Mouse (Mus musculus): ENCODE measurements at regions not wholly inside any gene's neighbourhood (a gene's known extent, or its start where the extent isn't known, plus 50 kb on each side); places are given as distances from the start of the nearest gene placed in this dataset.

DNA sequence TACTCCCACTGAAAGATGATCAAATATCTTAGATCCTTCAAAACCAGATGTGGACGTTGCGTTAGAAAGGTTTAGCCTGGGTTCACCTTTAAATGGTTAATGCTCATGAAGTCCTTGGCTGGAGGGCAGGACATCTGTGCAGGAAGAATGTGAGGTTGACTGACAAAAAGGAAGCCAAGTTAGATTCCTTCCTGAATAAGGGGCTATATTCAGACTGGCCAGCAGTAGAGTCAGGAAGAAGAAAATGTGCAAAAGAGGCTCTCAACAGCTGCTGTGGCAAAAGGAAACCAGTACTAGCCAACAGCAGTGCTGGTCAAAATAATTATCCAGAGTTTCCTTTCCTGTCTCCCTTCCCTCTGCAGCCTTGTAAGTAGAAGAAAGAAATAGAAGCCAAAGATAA, 582.0 kb upstream of the Marcks start:
- no peak for DNase-seq (ENCODE audit: low read depth, low spot score)

- no peak for DNase-seq (ENCODE audit: low read depth, low spot score)
Observed at GRCm38 (mm10) chr10:37716946-37717345, 578.2 kb upstream of the Marcks start.

DNA sequence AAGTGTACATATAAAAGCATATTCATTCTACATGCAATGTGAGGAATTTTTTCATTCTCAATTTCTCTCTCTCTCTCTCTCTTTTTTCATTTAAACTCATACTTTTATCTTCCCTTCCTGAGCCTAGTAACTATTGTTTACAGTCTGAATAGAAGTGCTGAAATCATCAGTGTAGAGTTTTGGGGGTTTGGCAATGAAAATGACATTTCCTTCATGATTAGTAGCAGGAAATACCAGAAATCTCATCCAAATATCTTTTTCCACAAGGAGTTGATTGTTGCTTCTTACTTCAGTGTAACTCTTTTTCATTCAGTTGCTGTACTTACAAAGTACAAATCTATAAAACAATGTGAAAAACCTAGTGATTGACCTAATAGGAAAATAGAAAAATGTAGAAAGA, 572.7 kb upstream of the Marcks start:
- DNase-seq (ENCODE audit: low read depth, low spot score) = no peak

GRCm38 (mm10) chr10:37694041-37694690, 555.4 kb upstream of the Marcks start:
- DNase-seq (ENCODE audit: low read depth, low spot score) = no peak

GRCm38 (mm10) chr10:37692851-37693250, 554.1 kb upstream of the Marcks start:
- DNase-seq (ENCODE audit: low read depth, low spot score) = no peak

- DNase-seq (ENCODE audit: low read depth, low spot score) = no peak
Observed at GRCm38 (mm10) chr10:37691939-37692338, 553.2 kb upstream of the Marcks start.

- DNase-seq (ENCODE audit: low read depth, low spot score) = no peak
Observed at GRCm38 (mm10) chr10:37683101-37683500, 544.4 kb upstream of the Marcks start.

- DNase-seq (ENCODE audit: low read depth, low spot score) = no peak
Observed at GRCm38 (mm10) chr10:37680601-37681000, 541.9 kb upstream of the Marcks start.

DNA sequence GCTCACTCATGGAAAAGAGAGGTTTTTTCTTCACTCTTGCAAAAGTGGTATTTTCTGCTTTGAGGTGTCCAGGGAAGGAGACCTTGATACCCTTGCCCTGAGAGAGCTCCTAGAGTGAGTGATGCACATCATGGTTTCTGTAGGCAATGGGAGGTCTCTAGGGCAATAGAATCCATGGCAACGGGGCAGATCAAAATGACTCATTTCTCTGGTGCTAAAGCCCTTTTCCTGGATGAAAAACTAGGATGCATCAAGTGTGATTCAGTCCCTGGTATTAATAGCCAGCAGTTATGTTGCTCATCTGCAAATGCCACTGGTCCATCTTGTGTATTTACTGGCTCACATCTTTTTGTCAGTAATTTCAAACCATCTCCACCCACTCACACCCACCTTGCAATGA, 539.1 kb upstream of the Marcks start:
- DNase-seq (ENCODE audit: low read depth, low spot score) = no peak

DNA sequence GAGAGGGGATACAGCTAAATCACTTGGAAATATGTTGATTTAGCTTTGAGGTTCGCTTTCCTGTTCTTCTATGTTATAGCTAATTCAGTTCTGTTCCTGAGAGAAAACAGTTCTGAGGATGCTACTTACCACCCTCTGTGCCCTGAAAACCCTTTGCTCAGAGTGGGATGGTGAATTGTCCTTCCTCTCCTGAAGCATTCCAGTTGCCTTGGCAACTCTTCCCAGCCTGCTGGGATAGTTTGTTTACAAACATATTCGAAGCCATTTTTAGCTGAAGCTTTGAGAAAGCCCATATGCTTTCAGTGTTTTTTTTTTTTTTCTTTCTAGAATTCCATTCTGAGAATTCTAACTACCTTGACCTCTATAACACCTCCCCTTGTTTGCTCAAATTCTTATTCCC, 530.1 kb upstream of the Marcks start:
- no peak for DNase-seq (ENCODE audit: low read depth, low spot score)

DNA sequence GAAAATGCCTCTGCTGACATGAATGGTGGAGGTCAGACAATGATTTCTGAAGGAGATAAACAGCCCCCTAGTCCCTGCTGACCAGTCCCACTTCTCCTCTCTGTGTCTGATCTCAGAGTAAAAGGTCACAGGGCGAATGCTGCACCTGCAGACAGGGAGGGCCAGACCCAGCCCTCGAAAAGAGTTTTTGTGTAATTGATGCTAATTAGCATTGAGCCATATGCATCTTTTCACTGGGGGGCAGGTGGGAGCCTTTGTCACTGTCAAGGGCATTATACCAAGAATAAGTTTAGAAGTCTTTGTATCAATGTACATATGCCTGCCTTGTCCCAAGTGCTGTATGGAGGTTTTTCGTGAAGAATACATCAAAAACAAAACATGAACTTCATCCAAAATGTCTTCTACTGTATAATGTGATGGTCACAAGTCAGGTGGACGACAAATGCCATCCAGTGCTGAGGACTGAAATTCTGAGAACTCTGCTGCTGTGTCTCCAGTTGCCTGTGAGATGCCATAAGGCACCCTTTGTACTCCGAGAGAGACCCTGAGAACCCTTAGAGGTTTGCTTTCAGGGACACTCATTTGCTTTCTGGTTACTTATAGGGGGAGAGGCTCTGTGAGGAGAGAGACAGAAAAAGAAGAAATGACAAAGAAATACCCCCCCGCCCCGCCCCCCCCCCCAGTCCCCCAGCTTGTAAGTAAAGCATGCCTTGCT, 528.5 kb upstream of the Marcks start:
- DNase-seq (ENCODE audit: low read depth, low spot score) = no peak

DNA sequence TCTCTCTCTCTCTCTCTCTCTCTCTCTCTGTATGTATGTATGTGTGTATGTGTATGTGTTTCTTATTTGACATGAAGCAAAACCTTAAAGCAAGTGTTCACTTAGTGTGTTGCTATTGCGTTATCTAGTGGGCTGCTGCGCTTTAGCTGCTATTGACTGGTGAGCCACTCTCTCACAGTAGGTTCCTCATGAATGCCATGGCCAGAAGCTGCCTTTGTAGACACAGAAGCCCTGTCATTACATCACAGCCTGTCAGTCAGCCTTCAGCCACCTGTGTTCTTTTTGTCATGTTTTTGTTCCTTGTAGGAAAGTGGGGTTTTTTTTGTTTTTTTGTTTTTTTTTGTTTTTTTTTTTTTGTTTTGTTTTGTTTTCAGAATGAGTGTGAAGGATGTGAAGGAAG, 527.8 kb upstream of the Marcks start:
- DNase-seq (ENCODE audit: low read depth, low spot score) = no peak

DNA sequence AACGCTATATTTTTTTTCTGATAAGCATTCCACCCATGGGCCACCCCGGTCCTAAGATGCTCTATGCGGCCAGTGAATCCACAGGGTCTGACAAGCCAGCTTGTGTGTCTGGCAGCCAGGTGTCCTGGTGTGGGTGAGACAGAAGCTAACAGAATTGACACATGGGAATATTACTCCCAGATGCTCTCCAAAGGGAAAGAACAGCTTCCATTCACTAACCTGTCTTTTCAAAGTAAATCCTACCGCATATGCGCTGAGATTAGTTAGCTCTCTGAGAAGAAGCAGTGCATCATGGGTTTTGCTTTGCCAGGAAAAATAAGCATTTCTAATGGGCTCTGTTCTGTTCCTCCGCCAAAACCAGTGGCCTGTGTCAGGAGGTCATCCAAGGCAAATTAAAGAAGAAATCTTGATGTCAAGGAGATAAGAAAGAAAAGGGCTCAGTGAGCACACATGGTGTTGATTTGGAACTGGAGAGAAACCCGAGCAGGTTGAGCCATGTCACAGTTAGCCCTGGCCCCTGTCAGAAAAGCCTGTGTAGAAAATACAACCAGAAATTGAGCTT, 498.4 kb upstream of the Marcks start:
- no peak for DNase-seq (ENCODE audit: low read depth, low spot score)

DNA sequence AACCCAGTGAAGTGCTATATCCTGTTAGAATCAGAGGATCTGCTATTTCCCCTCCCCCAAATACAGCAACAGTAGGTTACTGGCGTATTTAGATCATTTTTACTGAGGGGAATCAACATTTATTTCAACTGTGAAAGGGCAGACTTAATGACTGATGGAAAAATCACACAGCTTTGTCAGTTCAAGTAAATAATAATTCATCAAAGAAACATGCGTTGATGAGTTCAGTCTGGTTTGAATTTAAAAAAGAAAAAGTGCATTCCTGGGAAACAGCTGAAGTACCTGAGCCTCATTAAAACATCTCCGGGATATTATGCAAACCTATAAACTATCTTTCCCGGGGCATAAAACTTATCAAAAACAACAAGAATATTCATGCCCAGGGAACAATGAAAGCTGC, 497.7 kb upstream of the Marcks start:
- DNase-seq (ENCODE audit: low read depth, low spot score) = no peak

DNA sequence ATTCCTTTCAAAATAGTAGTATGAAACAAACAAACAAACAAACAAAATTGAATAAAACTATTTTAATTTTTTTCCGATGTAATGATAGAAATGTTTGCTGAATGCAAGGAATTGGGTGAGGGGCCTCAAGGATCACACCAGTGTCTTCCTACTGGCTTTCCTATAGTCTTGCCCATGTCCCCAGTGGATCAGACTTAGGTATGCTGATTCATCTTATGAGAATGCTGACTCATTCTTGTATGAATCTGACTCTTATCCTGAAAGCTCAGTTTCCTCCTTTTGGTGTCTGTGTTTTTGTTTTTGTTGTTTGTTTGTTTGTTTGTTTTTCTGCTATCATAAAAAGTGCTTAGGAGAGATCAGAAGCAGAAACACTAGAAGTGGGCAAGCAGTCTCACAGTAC, 491.7 kb upstream of the Marcks start:
- DNase-seq (ENCODE audit: low read depth, low spot score) = no peak

DNA sequence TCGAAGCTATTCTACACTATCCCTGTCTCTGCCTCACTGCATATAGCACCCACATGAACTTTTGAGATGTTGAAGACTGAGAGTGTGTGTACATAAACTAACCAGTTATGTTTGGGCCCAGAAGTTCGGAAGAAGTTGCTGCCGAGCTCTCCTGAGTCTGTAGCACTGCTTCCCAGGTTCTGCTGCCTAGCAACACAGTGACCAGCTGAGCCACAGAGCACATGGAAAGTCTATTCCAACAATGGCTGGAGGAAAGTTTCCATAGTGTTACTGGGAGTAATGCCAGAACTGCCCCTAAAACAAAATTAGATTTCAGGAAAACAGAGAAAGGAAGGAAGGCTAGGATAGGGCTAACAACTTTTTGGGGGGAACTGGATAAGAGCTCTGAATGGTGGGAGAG, 489.2 kb upstream of the Marcks start:
- no peak for DNase-seq (ENCODE audit: low read depth, low spot score)

- DNase-seq (ENCODE audit: low read depth, low spot score) = no peak
Observed at GRCm38 (mm10) chr10:37626758-37627201, 488.1 kb upstream of the Marcks start.

- DNase-seq (ENCODE audit: low read depth, low spot score) = no peak
Observed at GRCm38 (mm10) chr10:37625972-37626757, 487.4 kb upstream of the Marcks start.

GRCm38 (mm10) chr10:37623041-37623440, 484.3 kb upstream of the Marcks start:
- no peak for DNase-seq (ENCODE audit: low read depth, low spot score)

GRCm38 (mm10) chr10:37618606-37619005, 479.9 kb upstream of the Marcks start:
- no peak for DNase-seq (ENCODE audit: low read depth, low spot score)

- no peak for DNase-seq (ENCODE audit: low read depth, low spot score)
Observed at GRCm38 (mm10) chr10:37617708-37618300, 479.1 kb upstream of the Marcks start.
